Mouse (Mus musculus) ES-E14 (cell line): ENCODE measurements around the gene Stt3b.

Experiments
- HCFC1 ChIP-seq: IDR thresholded peaks from 2 replicates; pipeline ENCODE4 v1.6.1; 2012; ENCODE audit warnings: low read length, inconsistent platforms, borderline replicate concordance; ENCODE audit not compliant: insufficient read depth
- MAFK ChIP-seq: IDR thresholded peaks from 2 replicates; pipeline ENCODE4 v1.6.1; 2014; ENCODE audit warnings: mild to moderate bottlenecking, low read depth, low read length, inconsistent platforms; ENCODE audit not compliant: insufficient read depth
- ZC3H11A ChIP-seq: IDR thresholded peaks from 2 replicates; pipeline ENCODE4 v1.6.1; 2012; ENCODE audit warnings: low read depth, mild to moderate bottlenecking, inconsistent platforms, low read length, borderline replicate concordance
- ZNF384 ChIP-seq: IDR thresholded peaks from 2 replicates; pipeline ENCODE4 v1.6.1; 2012; ENCODE audit warnings: low read depth, low read length, inconsistent platforms

DNA sequence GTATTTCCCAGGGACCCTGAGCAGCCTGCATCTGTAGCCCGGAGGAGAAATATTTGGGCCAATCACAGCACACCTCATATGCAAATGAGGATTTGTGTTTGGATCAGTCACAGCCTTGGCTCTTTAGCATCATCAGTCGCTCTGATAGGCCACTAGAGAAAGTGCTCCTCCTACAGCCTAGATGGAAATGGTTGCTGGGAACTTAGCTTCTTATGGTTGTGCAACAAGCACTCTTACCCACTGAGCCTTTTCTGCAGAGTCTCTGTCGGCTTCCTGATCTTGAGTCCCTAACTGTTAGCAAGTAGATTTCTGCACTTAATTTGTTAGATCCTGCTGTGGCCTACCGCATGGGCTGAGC is 16.3 kb upstream of the Stt3b start:
- TF ChIP-seq MAFK (no peak), ZNF384 (no peak), ZC3H11A (no peak), HCFC1 (no peak)
